Mouse (Mus musculus) midbrain, embryonic 10.5 days (tissue): Measurements from ENCODE around the gene Ripor2. TPM values are rescaled to one million over a fixed set of nuclear protein-coding genes. Genes with fewer than 3 reads are reported as not detected.
A peak's percentile ranks its signal among the peaks of the same experiment; 100 is the strongest.

ENCODE experiments used
- DNase-seq: peaks from one replicate; pipeline ENCODE4 v3.0.0-alpha.2; 2017; ENCODE audit warnings: low spot score
- H3K27ac ChIP-seq: fragments of 300-500 bp; sonication (generic); replicated peaks from 2 replicates; pipeline ENCODE4 v1.5.1; 2016; ENCODE audit warnings: mild to moderate bottlenecking
- H3K27me3 ChIP-seq: fragments of 300-500 bp; sonication (generic); 2 replicates; pipeline ENCODE4 v1.6.1; 2016; ENCODE audit warnings: low read depth, mild to moderate bottlenecking; ENCODE audit not compliant: poor library complexity, severe bottlenecking
- H3K36me3 ChIP-seq: fragments of 300-500 bp; sonication (generic); 2 replicates; pipeline ENCODE4 v1.6.1; 2016; ENCODE audit warnings: mild to moderate bottlenecking, moderate library complexity
- H3K4me1 ChIP-seq: fragments of 300-500 bp; sonication (generic); 2 replicates; pipeline ENCODE4 v1.6.1; 2016
- H3K4me3 ChIP-seq: fragments of 300-500 bp; sonication (generic); 2 replicates; pipeline ENCODE4 v1.5.1; 2016; ENCODE audit warnings: mild to moderate bottlenecking, moderate library complexity
- H3K9me3 ChIP-seq: fragments of 300-500 bp; sonication (generic); replicated peaks from 2 replicates; pipeline ENCODE4 v1.6.1; 2016; ENCODE audit warnings: mild to moderate bottlenecking
- WGBS: fragments of 180-500 bp; shearing (Covaris S2); methylation state at CpG from one replicate; pipeline ENCODE4 v1.1.7; 2016; 5-methylcytosine and 5-hydroxymethylcytosine counted together
- polyA plus RNA-seq: library from polyadenylated mRNA; unstranded; fragments of >200 nt; fragmentation: Nextera tagmentation; extraction: Ambion mirVana; gene quantifications from 2 replicates; pipeline ENCODE4 v1.2.1, GENCODE M21; 2016

Gene Ripor2
- polyA plus RNA-seq, 1 experiment from 2014 or later, result 3.5 TPM

GRCm38 (mm10) chr13:24565950-24566320, 16.1 kb upstream of the Ripor2 start:
- WGBS, result 28% methylated on average over 3 of the region's 3 CpGs
- H3K27me3 ChIP-seq, result no peaks in the 10 kb centered on the region
- H3K36me3 ChIP-seq, result no peaks in the 10 kb centered on the region
- H3K4me1 ChIP-seq, result peaks cover 30% of the 10 kb centered on the region
- peak overlapping the region; percentile 83 for H3K27ac ChIP-seq
- DNase-seq, result no peak
- H3K4me3 ChIP-seq, result no peak overlapping the region
- no peaks in the 10 kb centered on the region for H3K9me3 ChIP-seq

GRCm38 (mm10) chr13:24567176-24567811, 14.7 kb upstream of the Ripor2 start:
- no peaks in the 10 kb centered on the region for H3K36me3 ChIP-seq
- no peaks in the 10 kb centered on the region for H3K9me3 ChIP-seq
- no peaks in the 10 kb centered on the region for H3K27me3 ChIP-seq
- H3K4me3 ChIP-seq, result no peak overlapping the region
- peaks cover 30% of the 10 kb centered on the region for H3K4me1 ChIP-seq
- WGBS, result 84% methylated on average over 11 of the region's 11 CpGs
- no peak for DNase-seq
- no peak overlapping the region; the same call in 1 of the 2 replicates for H3K27ac ChIP-seq

- Histone ChIP-seq H3K27ac (no peak overlapping the region), H3K4me3 (no peak overlapping the region), H3K36me3 (no peaks in the 10 kb centered on the region), H3K9me3 (no peaks in the 10 kb centered on the region), H3K4me1 (peaks cover 30% of the 10 kb centered on the region), H3K27me3 (no peaks in the 10 kb centered on the region)
- WGBS, result 81% methylated on average over 4 of the region's 4 CpGs
- no peak for DNase-seq
These were observed 12.9 kb upstream of the Ripor2 start for GRCm38 (mm10) chr13:24569066-24569465.

DNA sequence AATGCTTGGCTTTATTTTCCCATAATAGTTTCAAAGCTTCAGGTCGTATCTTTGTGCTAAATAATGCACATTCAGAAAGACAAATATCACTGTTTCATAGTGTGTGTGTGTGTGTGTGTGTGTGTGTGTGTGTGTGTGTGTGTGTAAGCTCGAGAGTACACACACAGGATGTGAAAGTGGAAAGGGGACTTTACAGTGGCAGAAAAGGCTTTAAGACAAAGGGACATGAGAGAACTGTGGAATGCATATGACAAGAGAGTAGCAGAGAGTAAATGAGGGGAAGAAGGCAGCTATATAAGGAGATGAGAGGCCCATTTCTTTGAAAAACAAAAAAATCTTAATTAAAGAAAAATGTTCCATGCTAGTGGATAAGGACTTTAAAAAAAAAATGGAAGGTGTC, 11.3 kb upstream of the Ripor2 start:
- Histone ChIP-seq H3K4me3 (no peak overlapping the region), H3K36me3 (no peaks in the 10 kb centered on the region), H3K27ac (no peak overlapping the region), H3K27me3 (no peaks in the 10 kb centered on the region), H3K9me3 (no peaks in the 10 kb centered on the region), H3K4me1 (peaks cover 13% of the 10 kb centered on the region)
- 54% methylated on average over 2 of the region's 2 CpGs for WGBS
- DNase-seq, result no peak

DNA sequence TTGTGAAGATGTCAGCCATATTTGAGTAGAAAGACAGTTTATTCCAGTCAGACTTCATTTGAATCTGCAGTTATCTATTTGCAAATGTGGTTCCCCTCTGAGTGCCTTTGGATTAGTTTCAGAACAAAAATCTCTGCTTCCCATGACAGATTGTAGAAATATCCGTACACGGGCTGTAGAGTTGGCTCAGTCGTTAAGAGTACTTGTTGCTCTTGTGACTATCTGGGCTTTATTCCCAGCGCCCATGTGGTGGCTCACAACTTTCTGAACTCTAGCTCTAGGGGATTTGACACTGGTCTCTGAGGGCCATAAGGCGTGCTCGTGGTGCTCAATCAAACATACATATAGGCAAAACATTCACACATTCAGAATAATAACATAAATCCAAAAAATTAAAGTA, 10.1 kb upstream of the Ripor2 start:
- 93% methylated on average over 6 of the region's 6 CpGs for WGBS
- peaks cover 14% of the 10 kb centered on the region for H3K4me1 ChIP-seq
- no peak overlapping the region for H3K27ac ChIP-seq
- H3K9me3 ChIP-seq, result no peaks in the 10 kb centered on the region
- H3K27me3 ChIP-seq, result no peaks in the 10 kb centered on the region
- H3K36me3 ChIP-seq, result no peaks in the 10 kb centered on the region
- no peak for DNase-seq
- H3K4me3 ChIP-seq, result no peak overlapping the region

DNA sequence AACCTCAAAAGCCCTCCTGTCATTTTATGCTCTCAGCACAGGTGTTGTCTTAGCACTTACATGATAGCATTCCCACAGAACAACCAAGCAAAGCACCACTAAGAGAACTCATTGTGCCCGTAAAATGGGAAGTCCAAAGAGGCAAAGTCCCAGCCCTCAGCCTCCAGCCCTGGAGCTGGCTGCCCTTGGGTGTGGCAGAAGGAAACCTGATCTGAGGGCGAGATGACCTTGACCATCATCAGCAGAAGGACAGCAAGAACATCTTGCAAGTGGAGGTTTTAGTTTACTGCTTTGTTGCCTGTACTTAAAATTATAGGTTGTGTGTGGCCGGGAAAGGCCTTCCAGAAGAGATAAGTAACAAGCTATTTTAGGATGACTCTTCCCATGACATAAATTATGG, 6.9 kb upstream of the Ripor2 start:
- Histone ChIP-seq H3K4me1 (peaks cover 14% of the 10 kb centered on the region), H3K36me3 (no peaks in the 10 kb centered on the region), H3K9me3 (no peaks in the 10 kb centered on the region), H3K27ac (no peak overlapping the region), H3K27me3 (no peaks in the 10 kb centered on the region), H3K4me3 (no peak overlapping the region)
- 93% methylated on average over 3 of the region's 3 CpGs for WGBS
- no peak for DNase-seq

DNA sequence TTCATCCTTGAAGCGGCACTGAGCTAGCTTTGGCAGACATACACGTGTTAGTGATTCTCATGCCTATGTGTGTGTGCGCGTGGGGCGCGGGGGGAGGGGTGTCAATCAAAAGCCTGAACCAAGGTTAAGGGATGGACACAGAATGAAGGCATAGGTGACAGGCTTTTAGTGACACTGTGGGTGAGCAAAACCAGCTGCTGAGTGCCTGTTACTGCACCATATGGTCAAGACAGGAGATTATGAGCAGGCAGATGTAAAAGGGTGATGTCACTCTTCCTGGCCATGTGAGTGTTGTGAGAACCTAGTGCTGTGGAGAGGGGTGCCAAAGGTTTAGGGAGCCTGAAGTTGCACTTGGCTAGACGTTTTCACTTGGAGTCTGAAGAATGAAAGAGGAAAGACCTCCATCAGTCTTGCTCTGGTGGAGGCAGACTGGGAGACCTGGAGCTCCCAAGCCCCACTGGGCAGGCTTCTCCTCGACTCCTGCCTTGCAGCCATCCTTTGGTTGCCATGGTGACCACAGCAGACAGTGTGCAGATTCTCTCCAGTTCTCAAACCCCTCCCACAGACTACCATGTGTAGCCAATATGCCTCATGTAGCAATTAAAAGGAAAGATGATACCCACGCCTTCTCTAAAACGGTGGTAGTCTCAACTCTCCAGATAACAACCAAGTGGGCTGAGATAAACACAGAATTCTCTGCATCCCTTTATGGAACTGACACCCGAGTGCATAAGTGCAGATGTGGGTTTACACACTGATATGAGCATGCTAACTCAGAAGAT, 5.5 kb upstream of the Ripor2 start:
- H3K27me3 ChIP-seq, result no peaks in the 10 kb centered on the region
- peak; percentile 65 for DNase-seq
- H3K36me3 ChIP-seq, result no peaks in the 10 kb centered on the region
- peaks cover 14% of the 10 kb centered on the region for H3K4me1 ChIP-seq
- no peaks in the 10 kb centered on the region for H3K9me3 ChIP-seq
- H3K27ac ChIP-seq, result peak overlapping the region; percentile 50
- WGBS, result 69% methylated on average over 11 of the region's 11 CpGs
- H3K4me3 ChIP-seq, result no peak overlapping the region

GRCm38 (mm10) chr13:24578317-24578716, 3.7 kb upstream of the Ripor2 start:
- no peaks in the 10 kb centered on the region for H3K36me3 ChIP-seq
- H3K4me3 ChIP-seq, result no peak overlapping the region
- H3K27me3 ChIP-seq, result no peaks in the 10 kb centered on the region
- H3K9me3 ChIP-seq, result no peaks in the 10 kb centered on the region
- H3K27ac ChIP-seq, result no peak overlapping the region
- peaks cover 14% of the 10 kb centered on the region for H3K4me1 ChIP-seq
- no peak for DNase-seq

GRCm38 (mm10) chr13:24580759-24581158, 1.2 kb upstream of the Ripor2 start:
- Histone ChIP-seq H3K27me3 (no peaks in the 10 kb centered on the region), H3K27ac (no peak overlapping the region), H3K4me3 (no peak overlapping the region), H3K36me3 (no peaks in the 10 kb centered on the region), H3K9me3 (no peaks in the 10 kb centered on the region), H3K4me1 (peaks cover 16% of the 10 kb centered on the region)
- WGBS, result 95% methylated on average over 8 of the region's 8 CpGs
- DNase-seq, result no peak

- 95% methylated on average over 5 of the region's 5 CpGs for WGBS
- DNase-seq, result no peak
- H3K27me3 ChIP-seq, result no peaks in the 10 kb centered on the region
- no peaks in the 10 kb centered on the region for H3K9me3 ChIP-seq
- H3K36me3 ChIP-seq, result no peaks in the 10 kb centered on the region
- H3K4me1 ChIP-seq, result peaks cover 4% of the 10 kb centered on the region
- H3K4me3 ChIP-seq, result no peak overlapping the region
- no peak overlapping the region for H3K27ac ChIP-seq
These were observed 2.4 kb downstream of the Ripor2 start for GRCm38 (mm10) chr13:24584403-24584802.

- no peak overlapping the region for H3K27ac ChIP-seq
- no peak for DNase-seq
- WGBS, result 91% methylated on average over 6 of the region's 6 CpGs
- H3K36me3 ChIP-seq, result no peaks in the 10 kb centered on the region
- peaks cover 4% of the 10 kb centered on the region for H3K4me1 ChIP-seq
- no peak overlapping the region for H3K4me3 ChIP-seq
- H3K27me3 ChIP-seq, result no peaks in the 10 kb centered on the region
- H3K9me3 ChIP-seq, result no peaks in the 10 kb centered on the region
These were observed 2.9 kb downstream of the Ripor2 start for GRCm38 (mm10) chr13:24584841-24585240.

GRCm38 (mm10) chr13:24585369-24585768, 3.4 kb downstream of the Ripor2 start:
- H3K4me3 ChIP-seq, result no peak overlapping the region
- no peaks in the 10 kb centered on the region for H3K27me3 ChIP-seq
- 73% methylated on average over 9 of the region's 9 CpGs for WGBS
- no peak for DNase-seq
- H3K27ac ChIP-seq, result no peak overlapping the region
- no peaks in the 10 kb centered on the region for H3K9me3 ChIP-seq
- H3K36me3 ChIP-seq, result no peaks in the 10 kb centered on the region
- peaks cover 4% of the 10 kb centered on the region for H3K4me1 ChIP-seq

- H3K36me3 ChIP-seq, result no peaks in the 10 kb centered on the region
- no peak for DNase-seq
- H3K9me3 ChIP-seq, result no peaks in the 10 kb centered on the region
- 95% methylated on average over 12 of the region's 12 CpGs for WGBS
- H3K4me1 ChIP-seq, result peaks cover 4% of the 10 kb centered on the region
- H3K27me3 ChIP-seq, result no peaks in the 10 kb centered on the region
- no peak overlapping the region for H3K4me3 ChIP-seq
- H3K27ac ChIP-seq, result no peak overlapping the region
These were observed 5.4 kb downstream of the Ripor2 start for GRCm38 (mm10) chr13:24587192-24587895.
